Mouse (Mus musculus): ENCODE measurements around the gene Mfsd12.
A peak's percentile ranks its signal among the peaks of the same experiment; 100 is the strongest.

Mfsd12 gene

GRCm38 (mm10) chr10:81356991-81357844 lies at the start of gene Mfsd12:
Mfsd12 (plus strand) TSS chr10:81357491.
- DNase-seq (ENCODE audit: extremely low read depth, low read depth) = no peak

GRCm38 (mm10) chr10:81309571-81309970 lies 47.7 kb upstream of the Mfsd12 start:
- no peak for DNase-seq (ENCODE audit: extremely low read depth, low read depth)

- no peak for DNase-seq (ENCODE audit: extremely low read depth, low read depth)
Measured at GRCm38 (mm10) chr10:81313581-81313980, 43.7 kb upstream of the Mfsd12 start.

- DNase-seq (ENCODE audit: extremely low read depth, low read depth) = no peak
Measured at GRCm38 (mm10) chr10:81314201-81314600, 43.1 kb upstream of the Mfsd12 start.

- DNase-seq (ENCODE audit: extremely low read depth, low read depth) = no peak
Measured at GRCm38 (mm10) chr10:81315587-81315986, 41.7 kb upstream of the Mfsd12 start.

- DNase-seq (ENCODE audit: extremely low read depth, low read depth) = no peak
Measured at GRCm38 (mm10) chr10:81316338-81317060, 40.8 kb upstream of the Mfsd12 start.

- no peak for DNase-seq (ENCODE audit: extremely low read depth, low read depth)
Measured at GRCm38 (mm10) chr10:81317273-81317672, 40.0 kb upstream of the Mfsd12 start.

GRCm38 (mm10) chr10:81318589-81319329 lies 38.5 kb upstream of the Mfsd12 start:
- DNase-seq (ENCODE audit: extremely low read depth, low read depth) = no peak

- DNase-seq (ENCODE audit: extremely low read depth, low read depth) = peak; percentile 6
Measured at GRCm38 (mm10) chr10:81319330-81319699, 38.0 kb upstream of the Mfsd12 start.

- no peak for DNase-seq (ENCODE audit: extremely low read depth, low read depth)
Measured at GRCm38 (mm10) chr10:81319741-81320549, 37.3 kb upstream of the Mfsd12 start.

- DNase-seq (ENCODE audit: extremely low read depth, low read depth) = peak; percentile 99
Measured at GRCm38 (mm10) chr10:81320550-81321347, 36.5 kb upstream of the Mfsd12 start, which contains the start of gene Cactin. Cactin (plus strand) TSS chr10:81321103.

- no peak for DNase-seq (ENCODE audit: extremely low read depth, low read depth)
Measured at GRCm38 (mm10) chr10:81321436-81321835, 35.9 kb upstream of the Mfsd12 start.

- DNase-seq (ENCODE audit: extremely low read depth, low read depth) = no peak
Measured at GRCm38 (mm10) chr10:81322444-81322843, 34.8 kb upstream of the Mfsd12 start.

GRCm38 (mm10) chr10:81323141-81323775 lies 34.0 kb upstream of the Mfsd12 start:
- no peak for DNase-seq (ENCODE audit: extremely low read depth, low read depth)

- DNase-seq (ENCODE audit: extremely low read depth, low read depth) = no peak
Measured at GRCm38 (mm10) chr10:81323791-81324530, 33.3 kb upstream of the Mfsd12 start.

- no peak for DNase-seq (ENCODE audit: extremely low read depth, low read depth)
Measured at GRCm38 (mm10) chr10:81325176-81325575, 32.1 kb upstream of the Mfsd12 start.

GRCm38 (mm10) chr10:81325781-81326180 lies 31.5 kb upstream of the Mfsd12 start:
- no peak for DNase-seq (ENCODE audit: extremely low read depth, low read depth)

- no peak for DNase-seq (ENCODE audit: extremely low read depth, low read depth)
Measured at GRCm38 (mm10) chr10:81326858-81327257, 30.4 kb upstream of the Mfsd12 start.

- DNase-seq (ENCODE audit: extremely low read depth, low read depth) = no peak
Measured at GRCm38 (mm10) chr10:81327959-81328358, 29.3 kb upstream of the Mfsd12 start.

All from MEL-GATA-1-ER (cell line).